Mouse (Mus musculus) heart, embryonic 14.5 days (tissue): ENCODE results near the gene Tmem200c. TPM values are rescaled to one million over a fixed set of nuclear protein-coding genes. Genes with fewer than 3 reads are reported as not detected.

Source experiments
- polyA plus RNA-seq: library from polyadenylated mRNA; unstranded; fragments of >200 nt; fragmentation: Nextera tagmentation; extraction: Ambion mirVana; gene quantifications from 2 replicates; pipeline ENCODE4 v1.2.1, GENCODE M21; 2014

Gene Tmem200c
- polyA plus RNA-seq, 1 experiment from 2014 or later = 0.16 TPM

Other genes with a start within 250 kb of the Tmem200c start
- 122 and 126 TPM in 2 replicates for gene Epb41l3, start 249.1 kb downstream of the Tmem200c start, polyA plus RNA-seq